Comparison of ENCODE assay signal across 8 mouse cellular contexts in the genomic region with DNA sequence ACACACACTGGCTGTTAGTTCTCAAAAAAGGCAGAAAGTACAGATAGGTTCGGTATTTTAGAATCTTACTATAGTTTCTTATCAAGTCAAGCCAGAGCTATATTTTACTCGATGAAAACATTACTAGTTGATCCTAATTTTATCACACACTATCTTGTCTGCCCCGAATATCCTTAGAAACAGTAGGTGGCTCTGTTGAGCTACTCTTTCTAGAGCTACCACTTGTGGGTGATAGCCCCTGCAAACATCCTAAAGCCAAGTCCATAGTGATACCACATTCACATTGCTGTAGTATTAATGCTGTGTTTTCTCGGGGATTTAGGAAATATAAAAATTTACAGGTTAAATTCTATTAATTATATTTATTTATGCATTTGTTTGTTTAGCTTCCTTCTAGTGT.
A peak's percentile ranks its signal among the peaks of the same experiment; 100 is the strongest.
DNase-seq lines count a peak whose midpoint lies in the region.

No protein-coding gene starts in this region.

- DNase-seq in cerebellum, postnatal 10 days = peak; percentile 66 to 79
- no peak for DNase-seq in cerebellum, adult 9-11 months
- peak; percentile 7 for DNase-seq in layer of hippocampus, adult 11-12 months (ENCODE audit: low spot score)
- DNase-seq in layer of hippocampus, postnatal 10 days (ENCODE audit: low spot score in 2 of 2) = no peak
- peak; percentile 21 for DNase-seq in A20 (ENCODE audit: low read depth, low spot score)
- DNase-seq in embryo, embryonic 10.5 days (ENCODE audit: low spot score) = peak; percentile 25
- DNase-seq in gastrocnemius, postnatal 25 days = no peak
- no peak for DNase-seq in heart, adult 11 months

Comparison
In these comparisons a context has a peak if more than half of its experiments do, and no peak if none do; other contexts are left out.
1. DNase-seq: peak in cerebellum, postnatal 10 days (2 of 2), layer of hippocampus, adult 11-12 months (single experiment), A20 (single experiment) and embryo, embryonic 10.5 days (single experiment); none in cerebellum, adult 9-11 months (single experiment), layer of hippocampus, postnatal 10 days (0 of 2), gastrocnemius, postnatal 25 days (single experiment) and heart, adult 11 months (single experiment).